Mouse (Mus musculus): ENCODE measurements around the gene Ppme1.

GRCm38 (mm10) chr7:100283298-100283697, 88.8 kb downstream of the Ppme1 start:
- TF ChIP-seq CTCF (IDR thresholded peaks at IDR 0.05; ENCODE audit: low read depth) (no peak), EP300 (IDR thresholded peaks at IDR 0.05; ENCODE audit: low read depth) (no peak)
